Mouse (Mus musculus): ENCODE measurements around the gene Fer.
A peak's percentile ranks its signal among the peaks of the same experiment; 100 is the strongest.

Fer gene

DNA sequence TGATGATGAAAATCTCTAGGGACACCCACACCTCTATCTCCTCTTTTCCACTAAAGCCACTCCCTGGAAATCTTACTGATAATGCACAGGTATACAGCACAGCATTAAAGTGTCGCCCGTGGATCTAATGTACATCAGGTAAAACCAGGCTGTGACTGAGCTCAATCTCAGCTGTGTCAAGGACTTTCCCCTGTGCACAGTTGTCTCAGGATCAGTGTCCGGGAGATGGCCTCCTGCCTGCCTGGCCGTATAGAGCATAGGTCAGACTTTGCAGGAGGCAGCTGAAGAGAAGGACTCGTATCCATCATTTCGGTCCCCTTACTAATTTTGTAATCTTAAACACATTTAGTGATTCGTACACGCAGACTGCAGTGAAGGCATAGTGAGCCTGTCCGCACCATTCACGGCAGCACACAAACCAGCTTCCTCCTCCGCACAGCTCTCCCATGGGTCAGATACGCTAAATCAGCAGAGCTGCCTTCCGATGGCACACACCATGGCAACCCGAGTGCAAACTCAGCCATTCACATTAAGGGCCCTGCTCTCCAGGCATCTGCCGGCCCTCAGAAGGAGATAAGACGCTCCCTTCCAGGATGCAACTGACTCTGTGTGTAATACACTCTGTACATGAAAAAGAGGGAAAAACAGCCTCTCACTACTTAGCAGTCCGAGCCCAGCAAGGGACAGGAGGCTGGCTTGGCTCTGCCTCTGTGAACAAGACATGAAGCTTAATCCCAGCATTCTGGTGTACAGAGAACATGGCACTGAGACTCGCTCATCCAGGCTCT is 277.4 kb downstream of the Fer start:
- no peak for DNase-seq (ENCODE audit: inconsistent ontology term)

DNA sequence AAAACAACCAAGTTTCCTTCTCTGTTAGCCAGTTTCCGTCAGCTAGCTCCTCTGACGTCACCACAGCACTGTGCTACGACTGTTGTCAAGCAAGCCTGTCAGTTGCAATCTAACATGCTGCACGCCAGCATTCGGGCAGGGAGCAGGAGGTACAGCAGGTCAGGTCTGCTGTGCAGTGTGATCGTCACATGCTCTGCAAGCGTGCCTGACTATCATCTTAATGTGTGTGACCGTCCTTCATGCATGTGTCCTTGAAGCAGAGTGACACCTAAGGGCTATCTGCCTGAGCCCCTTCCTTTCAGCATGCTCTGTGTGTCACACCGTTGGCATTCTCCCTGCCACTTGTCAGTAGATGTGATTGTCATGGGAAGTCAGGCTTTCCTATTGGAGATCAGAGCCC is 279.0 kb downstream of the Fer start:
- DNase-seq (ENCODE audit: inconsistent ontology term): no peak

DNA sequence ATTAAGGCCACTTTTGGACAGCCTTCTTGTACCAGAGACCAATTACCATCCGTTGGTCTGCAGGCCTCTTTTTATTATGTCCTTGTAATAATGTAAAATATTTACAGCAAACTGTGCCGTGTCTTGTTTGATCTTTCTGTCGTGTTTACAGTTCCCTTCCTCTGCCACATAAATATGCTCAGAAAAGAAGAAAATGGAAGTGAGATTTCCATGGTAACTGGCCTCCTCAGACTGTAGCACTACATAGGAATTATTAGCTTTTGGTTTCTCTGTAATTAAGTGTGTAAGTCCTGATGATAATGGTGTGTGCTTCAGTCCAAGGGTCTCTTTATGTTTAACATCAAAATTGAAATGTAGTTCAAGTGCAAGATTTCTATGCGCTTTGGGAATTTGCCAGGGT is 283.5 kb downstream of the Fer start:
- DNase-seq (ENCODE audit: inconsistent ontology term): no peak

DNA sequence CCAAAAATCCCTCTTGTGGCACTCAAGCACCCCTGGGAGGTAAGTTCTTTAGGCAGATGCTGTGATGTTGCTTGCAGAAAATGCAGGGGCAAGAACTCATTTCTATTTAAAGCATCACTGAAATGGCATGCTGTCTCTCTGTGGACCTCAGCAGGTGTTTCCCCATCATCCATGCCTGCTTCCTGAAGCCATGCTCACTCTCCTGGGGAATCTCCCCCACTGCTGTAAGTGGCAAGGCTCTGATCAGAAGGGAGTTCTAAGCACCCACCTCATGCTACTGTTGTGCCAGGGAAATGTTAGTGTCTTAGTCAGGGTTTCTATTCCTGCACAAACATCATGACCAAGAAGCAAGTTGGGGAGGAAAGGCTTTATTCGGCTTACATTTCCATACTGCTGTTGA is 287.9 kb downstream of the Fer start:
- no peak for DNase-seq (ENCODE audit: inconsistent ontology term)

DNA sequence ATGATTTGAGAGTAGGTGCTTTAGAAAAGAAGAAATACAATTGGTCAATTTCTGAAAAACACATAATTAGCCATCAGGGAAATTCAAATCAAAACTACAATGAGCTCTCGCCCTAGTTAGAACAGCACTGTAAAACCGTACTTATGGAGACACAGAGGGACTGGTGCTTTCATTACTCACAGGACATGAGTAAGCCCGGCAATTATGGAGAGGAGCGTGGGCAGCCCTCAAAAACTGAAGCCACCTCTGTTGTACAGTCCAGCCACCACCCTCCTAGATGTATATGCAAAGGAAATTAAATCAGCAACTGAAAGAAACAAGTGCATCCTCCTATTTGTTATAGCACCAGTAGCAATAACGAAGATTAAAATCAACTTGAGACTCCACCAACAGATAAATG is 304.9 kb downstream of the Fer start:
- no peak for DNase-seq (ENCODE audit: inconsistent ontology term)

DNA sequence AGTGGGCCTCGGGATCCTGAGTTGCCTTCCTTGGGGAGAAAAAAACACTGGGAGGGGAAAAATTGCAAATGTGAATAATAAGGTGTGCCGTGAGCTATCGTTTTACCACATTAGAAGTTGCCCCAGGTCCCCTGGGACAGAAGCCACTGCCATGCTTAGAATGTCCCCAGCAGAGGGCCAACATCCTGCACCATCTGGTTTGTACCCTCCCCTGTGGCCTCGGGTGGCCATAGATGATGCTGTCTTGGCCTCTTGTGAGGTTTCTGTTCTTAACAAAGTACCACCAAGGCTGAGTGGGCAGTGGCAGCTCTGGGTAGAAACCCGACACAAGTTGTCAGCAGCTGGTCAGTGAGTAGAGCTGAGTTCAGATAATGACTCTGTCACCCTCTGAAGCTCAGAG is 307.2 kb downstream of the Fer start:
- DNase-seq (ENCODE audit: inconsistent ontology term): no peak

DNA sequence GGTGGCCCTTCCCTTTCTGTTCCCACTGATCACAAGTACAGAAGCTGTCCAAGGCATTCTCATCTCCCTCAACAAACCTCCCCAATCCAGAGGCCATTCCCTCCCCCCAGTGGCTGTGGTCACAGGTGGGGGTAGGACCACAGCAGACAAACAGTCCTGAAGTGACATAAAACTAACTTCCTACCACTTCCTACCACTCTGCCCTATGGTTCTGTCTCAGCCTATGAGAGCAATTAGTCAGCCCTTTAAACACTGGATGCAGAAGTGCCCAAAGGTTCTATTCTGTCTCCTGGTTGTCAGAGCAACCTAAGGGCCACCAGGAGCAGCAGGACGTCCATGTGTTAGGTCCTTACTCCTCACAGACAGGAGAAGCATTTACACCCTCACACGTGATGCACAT is 309.6 kb downstream of the Fer start:
- DNase-seq (ENCODE audit: inconsistent ontology term): no peak

DNA sequence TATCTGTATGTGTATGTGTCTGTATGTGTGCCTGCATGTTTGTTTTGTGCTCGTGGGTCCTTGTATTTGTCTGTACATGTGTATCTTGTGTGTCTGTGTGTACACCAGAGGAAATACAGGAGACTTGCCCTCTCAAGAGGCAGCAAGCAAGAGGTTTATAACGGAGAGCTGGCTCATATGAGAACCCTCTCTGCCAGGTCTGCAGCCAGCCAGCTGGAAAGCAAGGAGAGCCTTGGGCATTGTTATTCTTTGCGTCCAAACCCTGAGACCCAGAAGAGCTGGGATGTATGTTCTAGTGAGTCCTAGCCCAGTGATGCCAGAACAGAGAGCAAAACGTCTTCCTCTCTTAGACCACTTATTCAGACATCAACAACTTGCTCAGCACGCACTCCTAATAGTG is 317.7 kb downstream of the Fer start:
- no peak for DNase-seq (ENCODE audit: inconsistent ontology term)

DNA sequence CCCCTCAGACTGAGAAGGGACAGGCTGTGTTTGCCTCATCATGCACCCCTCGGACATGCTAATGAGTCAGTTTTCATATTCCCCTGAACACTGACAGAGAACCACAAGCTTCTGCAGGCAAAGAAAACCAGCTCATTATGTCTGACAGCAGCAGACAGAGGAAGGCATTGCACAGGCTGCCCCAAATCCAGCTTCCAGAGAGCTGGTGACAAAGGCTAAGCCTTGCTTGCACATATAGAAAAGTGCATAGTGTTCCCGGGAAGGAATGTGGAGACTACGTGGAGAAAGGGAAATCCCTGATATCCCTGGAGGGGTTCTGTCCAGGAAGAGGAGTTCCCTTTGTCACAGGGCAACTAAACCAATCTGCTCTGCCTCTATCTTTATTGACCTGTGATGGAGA is 318.4 kb downstream of the Fer start:
- DNase-seq (ENCODE audit: inconsistent ontology term): no peak

DNA sequence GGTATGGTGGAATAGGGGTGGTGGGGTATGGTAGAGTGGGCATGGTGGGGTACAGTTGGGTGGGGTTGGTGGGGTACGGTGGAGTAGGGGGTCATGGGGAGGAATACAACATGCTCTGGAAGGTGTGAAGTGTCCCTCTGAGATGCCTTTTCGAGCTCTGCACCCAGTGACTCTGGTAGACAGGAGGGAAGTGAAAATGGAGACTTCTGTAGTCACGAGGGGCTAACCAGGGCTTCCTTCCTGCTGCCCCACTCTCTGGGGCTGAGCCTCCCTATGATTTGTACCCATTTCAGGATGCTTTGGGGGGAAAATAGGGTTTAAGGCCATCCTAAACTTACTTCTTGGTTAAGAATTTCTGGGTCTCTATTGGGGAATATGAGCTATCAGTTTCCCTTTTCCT is 319.7 kb downstream of the Fer start:
- no peak for DNase-seq (ENCODE audit: inconsistent ontology term)

DNA sequence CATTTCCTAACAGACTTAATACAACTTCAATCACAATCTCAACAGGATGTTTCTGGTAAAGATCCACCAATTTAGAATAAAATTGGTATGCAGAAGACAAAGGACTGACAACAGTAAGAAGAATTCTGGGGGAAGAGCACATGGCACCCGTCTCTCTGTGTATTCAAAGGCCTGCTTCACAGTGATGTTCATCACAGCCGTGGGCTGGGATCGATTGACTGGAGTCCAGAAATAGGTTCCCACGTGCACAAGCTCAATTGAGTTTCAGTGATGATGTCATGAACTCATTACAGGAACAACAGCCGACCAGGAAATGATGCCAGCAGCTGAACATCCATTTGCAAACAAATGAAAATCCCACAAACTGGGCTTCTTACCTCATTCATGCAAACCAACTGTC is 320.3 kb downstream of the Fer start:
- DNase-seq (ENCODE audit: inconsistent ontology term): peak; percentile 82

Measured in Muller cell, postnatal 12 days (primary cell).